Mouse (Mus musculus): ENCODE data around the gene Lrch2.
"Not testable (repeated sequence)": the region's sequence is repeated elsewhere in the genome, so short reads cannot be mapped to it uniquely, and the experiment has no call there.

Lrch2 gene

DNA sequence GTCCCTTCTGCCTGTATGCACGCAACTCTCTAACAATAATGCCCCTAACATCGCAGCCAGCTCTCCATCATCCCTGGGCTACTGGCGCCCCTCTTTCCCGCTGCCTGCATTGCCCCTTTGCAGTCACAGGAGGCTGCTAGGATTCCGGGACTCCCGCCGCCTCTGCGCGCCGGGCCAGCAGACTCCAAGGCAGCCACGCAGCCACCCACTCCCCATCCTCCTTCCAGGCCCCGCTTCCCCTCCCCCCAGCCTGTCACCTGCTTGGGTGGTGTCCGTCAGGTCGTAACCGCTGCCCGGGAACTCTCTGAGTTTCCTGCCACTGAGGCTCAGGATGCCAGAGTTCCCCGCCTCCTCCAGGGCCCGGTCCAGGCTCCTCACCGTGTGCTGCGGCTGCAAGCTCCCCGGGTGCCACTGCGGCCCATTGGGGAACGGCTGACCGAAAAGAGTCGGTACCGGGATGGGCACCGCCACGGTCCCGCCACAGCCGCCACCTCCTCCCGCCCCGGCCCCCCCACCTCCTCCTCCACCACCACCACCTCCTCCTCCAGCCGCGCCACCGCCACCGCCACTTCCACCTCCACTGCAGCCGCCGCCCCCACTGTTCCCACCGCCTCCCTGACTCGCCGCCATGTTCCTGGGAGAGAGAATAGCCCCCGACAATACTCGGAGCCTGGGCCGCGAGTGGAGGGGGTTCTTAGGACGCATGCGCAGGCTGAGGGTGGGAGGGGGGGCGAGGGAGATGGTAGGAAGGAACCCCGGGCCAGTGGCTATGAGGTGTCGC lies at the start of gene Lrch2:
Gene Lrch2, minus strand, starts transcription at position 661 of the 781 bp plus-strand sequence.
- DNase-seq (ENCODE audit: extremely low read depth, low read depth, low spot score): no peak

DNA sequence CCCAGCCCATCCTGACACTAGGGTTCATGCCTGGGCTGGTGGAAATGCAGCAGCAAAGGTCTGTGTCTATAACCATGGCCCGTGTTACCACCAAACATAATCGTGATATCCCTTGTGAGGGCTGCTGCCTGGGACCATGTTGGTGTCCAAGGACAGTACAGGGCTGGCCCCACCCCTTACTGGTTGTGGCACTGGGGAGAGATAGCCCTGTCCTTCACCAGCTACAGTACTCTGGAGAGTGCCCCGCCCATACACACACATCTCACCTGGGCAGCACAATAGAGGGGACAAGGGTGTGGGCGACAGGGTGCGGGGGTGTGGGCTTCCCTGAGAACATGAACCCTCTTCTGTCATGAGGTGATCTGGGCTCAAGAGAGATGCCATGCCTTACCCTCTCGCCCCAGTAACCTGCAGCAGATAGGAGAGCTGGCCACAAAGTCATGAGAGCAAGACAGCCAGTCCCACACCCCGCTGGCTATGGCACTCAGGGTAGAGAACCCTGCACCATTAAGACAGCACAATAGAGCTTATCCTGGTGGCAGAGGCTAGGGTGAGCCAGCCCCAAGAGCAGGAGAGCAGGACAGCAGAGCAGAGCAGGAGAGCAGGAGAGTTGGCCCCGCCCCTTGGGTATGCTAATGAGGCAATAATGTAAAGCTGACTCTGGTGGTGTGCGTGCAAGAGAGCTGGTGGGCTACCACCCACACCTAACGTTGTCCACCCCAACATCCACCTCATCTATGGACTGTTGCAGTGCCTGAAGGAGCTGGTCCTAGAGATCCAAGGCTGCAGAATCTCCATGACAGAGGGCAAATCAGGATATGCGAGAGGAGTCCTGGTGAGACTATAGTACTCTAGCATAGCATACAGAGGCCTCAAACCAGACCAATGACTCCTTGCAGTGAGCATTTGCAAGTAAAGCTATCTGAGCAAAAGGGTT lies 12.7 kb downstream of the Lrch2 start:
- no peak for DNase-seq (ENCODE audit: extremely low read depth, low read depth, low spot score)

DNA sequence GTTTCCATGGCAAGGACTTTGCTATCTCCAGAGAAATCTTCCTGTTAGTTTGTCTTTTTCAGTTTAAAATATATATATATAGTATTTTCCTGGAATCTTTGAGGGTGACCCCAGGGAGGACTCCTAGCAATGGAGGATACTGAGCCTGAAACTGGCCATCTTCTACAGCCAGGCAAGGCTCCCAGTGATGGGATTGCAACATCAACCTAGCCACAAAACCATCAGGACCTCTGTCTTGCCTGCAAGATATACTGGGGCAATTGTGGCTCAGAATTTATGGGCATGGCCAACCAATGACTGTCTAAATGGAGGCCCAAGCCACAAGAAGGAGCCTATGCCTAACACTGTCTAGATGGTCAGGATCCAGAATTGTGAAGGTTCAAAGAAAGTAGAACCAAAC lies 15.5 kb downstream of the Lrch2 start:
- DNase-seq (ENCODE audit: extremely low read depth, low read depth, low spot score): no peak

DNA sequence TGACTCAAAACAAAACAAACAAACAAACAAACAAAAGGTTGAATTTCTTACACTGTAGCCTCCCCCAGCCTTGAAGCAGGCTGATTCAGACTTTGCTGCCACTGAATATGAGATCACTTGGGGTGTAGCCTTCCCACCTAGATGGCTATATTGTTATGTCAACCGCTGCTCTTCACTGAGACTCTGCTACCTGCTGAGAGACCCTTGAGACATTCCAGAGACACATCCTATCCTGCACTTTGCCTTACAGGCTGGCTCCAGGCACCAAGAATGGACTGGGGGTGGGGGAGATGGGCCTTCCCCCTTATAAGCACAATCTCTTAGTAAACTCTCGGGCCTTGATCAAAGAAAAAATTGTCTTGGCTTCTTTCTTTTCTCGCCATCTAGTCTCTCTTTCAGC lies 16.8 kb downstream of the Lrch2 start:
- not testable (repeated sequence) for DNase-seq (ENCODE audit: extremely low read depth, low read depth, low spot score)

DNA sequence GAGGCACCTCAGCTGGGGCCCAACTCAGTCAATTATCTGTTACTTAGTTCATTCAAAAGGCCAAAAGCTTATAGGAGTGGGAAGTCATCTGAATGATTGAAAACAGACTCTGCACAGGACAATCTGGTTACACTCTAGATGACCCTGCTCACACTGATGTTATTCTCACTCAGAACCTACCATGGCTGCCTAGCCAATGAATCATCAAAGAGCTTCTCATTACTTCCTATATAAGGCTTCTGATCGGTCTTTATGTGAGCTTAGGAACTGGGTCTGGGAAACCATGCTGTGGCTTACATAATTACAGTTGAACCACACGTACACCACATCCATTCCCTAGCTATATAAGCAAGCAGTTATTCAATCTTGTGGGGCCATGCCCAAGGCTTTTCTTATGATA lies 18.3 kb downstream of the Lrch2 start:
- no peak for DNase-seq (ENCODE audit: extremely low read depth, low read depth, low spot score)

DNA sequence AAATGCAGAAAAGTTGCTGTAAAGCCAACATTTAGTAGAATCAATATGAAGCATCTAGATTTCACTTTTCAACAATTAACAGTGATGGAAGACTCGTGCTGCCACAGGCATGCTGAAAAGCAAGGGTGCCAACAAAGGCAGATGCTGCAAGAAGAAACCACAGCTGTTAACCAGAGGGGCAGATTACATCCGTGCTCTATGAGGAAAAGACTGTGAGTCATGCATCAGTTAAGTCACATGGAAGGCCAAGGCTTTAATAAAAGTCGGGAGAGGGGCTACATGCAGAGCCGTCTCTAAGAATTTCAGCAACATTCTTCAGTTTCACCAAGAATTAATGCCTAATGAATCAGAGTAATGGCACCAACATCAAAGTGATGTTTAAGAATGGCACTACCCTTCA lies 22.2 kb downstream of the Lrch2 start:
- no peak for DNase-seq (ENCODE audit: extremely low read depth, low read depth, low spot score)

DNA sequence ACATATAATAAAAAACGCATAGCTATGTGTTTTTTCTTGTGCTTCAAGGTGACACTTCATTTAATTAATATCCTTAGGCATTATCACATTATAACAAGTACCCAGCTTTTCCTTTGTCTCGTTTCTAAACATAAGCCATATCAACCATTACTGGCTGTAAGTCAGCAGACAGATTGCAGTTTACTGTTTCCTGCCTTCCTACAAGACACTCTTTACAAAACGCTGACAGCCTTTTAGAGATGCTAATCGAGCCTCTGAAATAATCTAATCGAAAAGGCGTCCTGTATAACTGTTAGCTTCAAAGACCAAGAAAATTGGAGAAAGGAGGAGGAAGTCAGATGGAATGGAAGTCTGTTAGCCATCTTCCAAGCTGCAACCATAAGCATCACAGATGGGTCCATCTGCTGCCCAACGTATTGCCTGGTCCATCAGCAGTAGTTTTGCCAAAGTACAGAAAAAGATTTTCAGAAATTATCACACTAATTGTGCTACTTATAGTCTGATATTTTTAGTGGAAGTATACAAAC lies 26.2 kb downstream of the Lrch2 start:
- DNase-seq (ENCODE audit: extremely low read depth, low read depth, low spot score): no peak

DNA sequence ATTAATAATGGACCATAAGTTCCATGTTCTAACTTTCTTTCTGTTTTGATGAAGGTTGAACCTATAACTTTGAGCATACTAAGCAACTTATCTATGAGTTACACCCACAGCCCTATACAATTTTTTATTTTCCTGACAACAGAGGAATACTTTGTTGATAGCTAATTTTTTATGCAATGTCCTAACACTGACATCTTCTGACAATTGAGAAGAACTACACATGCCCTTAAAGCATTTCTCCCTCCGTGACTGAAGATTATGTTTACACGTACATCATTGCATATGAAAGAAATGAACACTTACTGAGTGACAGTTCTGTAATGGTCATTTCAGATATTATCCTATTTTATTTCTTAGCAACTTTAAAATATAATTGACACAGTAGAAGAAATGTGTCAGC lies 64.3 kb downstream of the Lrch2 start:
- DNase-seq (ENCODE audit: extremely low read depth, low read depth, low spot score): no peak

DNA sequence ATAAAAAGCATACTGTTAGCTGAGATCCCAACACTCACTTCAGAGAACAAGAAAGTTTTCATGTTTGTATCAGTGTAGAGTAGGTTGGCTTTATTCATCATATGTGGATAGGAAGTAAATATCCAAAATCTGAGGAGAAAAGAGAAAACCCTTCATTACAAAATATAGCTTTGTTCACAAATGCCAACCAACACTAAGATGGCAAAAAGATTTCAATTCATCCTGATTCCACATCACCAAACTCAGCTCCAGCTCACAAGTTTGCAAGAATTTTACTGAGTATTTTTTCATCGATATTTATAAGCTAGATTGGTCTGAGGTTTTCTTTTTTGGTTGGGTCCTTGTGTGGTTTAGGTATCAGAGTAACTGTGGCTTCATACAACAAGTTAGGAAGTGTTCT lies 100.3 kb downstream of the Lrch2 start, which contains the start of gene Vmn1r239-ps:
Gene Vmn1r239-ps, minus strand, starts transcription at position 101 of the 400 bp plus-strand sequence.
- not testable (repeated sequence) for DNase-seq (ENCODE audit: extremely low read depth, low read depth, low spot score)

DNA sequence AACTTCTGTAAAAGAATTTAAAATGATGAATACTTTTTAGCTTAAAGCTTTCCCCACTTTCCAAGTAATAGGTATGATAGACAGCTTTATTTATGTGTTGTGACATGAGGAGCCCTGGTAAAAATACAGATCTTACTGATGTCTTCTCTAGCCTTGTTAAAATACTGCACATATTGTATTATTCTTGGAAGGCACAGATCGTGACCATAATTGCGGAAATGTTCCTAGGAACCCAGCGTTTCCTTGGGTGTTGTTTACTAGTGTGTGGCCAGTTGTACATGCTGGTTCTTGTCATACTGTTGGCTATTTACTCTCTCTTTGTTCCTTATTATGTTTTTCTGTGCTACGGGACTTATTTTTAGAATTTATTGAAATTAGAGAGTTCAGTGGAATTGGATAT lies 110.5 kb downstream of the Lrch2 start:
- DNase-seq (ENCODE audit: extremely low read depth, low read depth, low spot score): no peak

DNA sequence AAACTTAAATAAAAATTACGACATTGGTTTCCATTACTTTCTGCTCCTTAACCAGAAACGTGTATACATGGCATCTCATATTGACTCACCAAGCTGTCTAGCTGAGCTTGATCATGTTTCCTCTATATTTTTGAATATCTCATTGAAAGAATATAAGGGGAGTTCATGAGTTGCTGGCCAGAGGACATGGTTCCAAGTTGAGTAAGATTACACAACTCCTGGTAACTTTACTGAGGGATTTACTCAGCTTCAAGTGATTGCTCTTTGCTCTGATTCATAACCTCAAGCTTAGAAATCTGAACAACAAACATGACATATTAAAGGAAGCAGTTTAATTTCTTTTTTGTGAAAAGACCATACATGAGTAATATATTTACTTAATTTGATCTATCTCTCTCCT lies 118.5 kb downstream of the Lrch2 start:
- no peak for DNase-seq (ENCODE audit: extremely low read depth, low read depth, low spot score)

DNA sequence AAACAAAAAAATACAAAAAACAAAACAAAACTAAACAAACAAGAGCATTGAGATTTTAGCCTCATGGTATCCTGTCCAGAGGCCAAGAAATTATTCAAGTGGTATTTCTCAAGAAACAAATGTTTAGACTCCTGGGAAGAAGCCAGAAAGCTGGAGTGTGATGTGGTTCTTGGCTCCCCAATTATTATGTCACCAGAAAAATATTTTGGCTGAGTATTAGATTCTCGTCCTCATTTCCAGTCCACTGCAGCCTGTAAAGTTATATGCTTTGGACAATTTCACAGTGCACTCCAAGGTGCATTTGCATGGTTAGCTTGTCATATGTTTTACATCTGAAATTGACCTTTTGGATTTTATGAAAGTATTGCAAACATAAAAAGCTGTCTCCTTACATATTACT lies 124.1 kb downstream of the Lrch2 start:
- DNase-seq (ENCODE audit: extremely low read depth, low read depth, low spot score): no peak

DNA sequence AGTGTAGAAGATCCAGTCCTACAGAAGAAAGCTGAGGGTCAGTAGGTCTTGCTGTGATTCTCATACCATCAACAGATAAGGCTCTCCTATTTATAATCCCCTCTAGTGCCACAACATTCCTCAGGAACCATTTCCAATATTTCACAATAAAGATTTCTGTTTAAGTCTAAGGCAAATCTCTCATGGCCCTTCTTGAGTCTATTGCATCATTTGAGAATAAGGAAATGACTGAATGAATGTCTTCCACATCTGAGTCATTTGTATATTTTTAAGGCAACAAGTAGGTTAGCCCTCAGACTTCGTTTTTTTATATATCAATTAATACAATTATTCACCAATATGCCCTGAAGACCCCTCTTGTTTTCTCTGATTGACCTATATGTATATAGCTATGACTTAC lies 124.8 kb downstream of the Lrch2 start, which contains the start of gene Il13ra2:
Gene Il13ra2, minus strand, starts transcription at position 64 of the 400 bp plus-strand sequence.
- DNase-seq (ENCODE audit: extremely low read depth, low read depth, low spot score): no peak
